ENCODE assay signal across 15 mouse cellular contexts in the genomic region with DNA sequence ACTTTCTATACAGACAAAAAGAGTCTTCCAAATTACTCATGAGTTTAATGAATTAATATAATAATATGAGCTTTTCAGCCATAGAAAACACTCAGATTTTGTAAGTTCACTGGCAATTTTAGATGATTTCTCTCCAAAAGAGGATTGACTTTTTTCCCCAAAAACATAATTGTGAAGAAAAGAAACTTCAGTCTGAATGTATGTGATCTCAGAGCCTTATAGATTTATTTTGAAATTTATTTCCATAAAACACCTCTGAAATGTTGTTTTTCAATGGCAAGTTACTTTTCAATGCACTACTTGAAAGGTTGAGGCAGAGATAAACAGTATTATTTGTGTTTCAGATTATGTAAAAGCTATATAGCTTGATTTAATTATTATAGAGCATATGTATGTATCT.
"Had no signal": no experiment of that assay in that cellular context is flagged by ENCODE, and none has a peak within 500 bp of the region (broad histone marks: within the 10 kb centered on the region; RNA-seq: fewer than 3 reads in every experiment).

No protein-coding gene starts in this region.

- DNase-seq: heart, postnatal 10 days; heart, postnatal 14 days; heart, postnatal 36 days; heart, postnatal 4 days; kidney, adult 11 months; kidney, adult 18-20 months; kidney, adult 2 months; kidney, adult 9 months; kidney, postnatal 10 days; kidney, postnatal 14 days; kidney, postnatal 25 days; kidney, postnatal 36 days; kidney, postnatal 4 days; layer of hippocampus, adult 9-11 months; layer of hippocampus, postnatal 36 days had no signal
